In genomic region chr7:129778842-129779421, GRCm38 (mm10) we compare ENCODE assay signal across 9 mouse cellular contexts.
DNase-seq lines count a peak whose midpoint lies in the region.
"Had no signal": no experiment of that assay in that cellular context is flagged by ENCODE, and none has a peak within 500 bp of the region (broad histone marks: within the 10 kb centered on the region; RNA-seq: fewer than 3 reads in every experiment).

No protein-coding gene starts in this region.

- intact Hi-C loops in left cerebral cortex, postnatal 25 days (cut with DNase I): no loop called here

- H3K4me1 ChIP-seq in hindbrain, embryonic 10.5 days (replicated peaks): peaks cover 42% of the 10 kb centered on the region
- H3K4me1 ChIP-seq in heart, embryonic 10.5 days: peaks cover 9% of the 10 kb centered on the region
- H3K4me1 ChIP-seq: liver, embryonic 13.5 days had no signal

- no peak overlapping the region for H3K4me3 ChIP-seq in hindbrain, embryonic 10.5 days
- H3K4me3 ChIP-seq in heart, embryonic 10.5 days: no peak overlapping the region
- H3K4me3 ChIP-seq: liver, embryonic 13.5 days had no signal

- peak; percentile 15 to 25 for DNase-seq in cerebellum, adult 18-20 months
- DNase-seq in cerebellum, postnatal 36 days: no peak
- DNase-seq in hindbrain, embryonic 10.5 days (ENCODE audit: low spot score): no peak
- DNase-seq in left cerebral cortex, postnatal 25 days (ENCODE audit: low spot score in 2 of 2): peak; percentile 38 to 62
- peak; percentile 33 for DNase-seq in right cerebral cortex, postnatal 14 days
- DNase-seq in lung, postnatal 10 days: no peak
- no peak for DNase-seq in kidney, postnatal 10 days
- DNase-seq in heart, embryonic 10.5 days (ENCODE audit: low spot score): no peak
- DNase-seq: liver, embryonic 13.5 days had no signal

- H3K27ac ChIP-seq in hindbrain, embryonic 10.5 days: peak overlapping the region; percentile 53
- no peak overlapping the region for H3K27ac ChIP-seq in heart, embryonic 10.5 days
- H3K27ac ChIP-seq: liver, embryonic 13.5 days had no signal

- no peaks in the 10 kb centered on the region for H3K36me3 ChIP-seq in hindbrain, embryonic 10.5 days
- no peaks in the 10 kb centered on the region for H3K36me3 ChIP-seq in heart, embryonic 10.5 days
- H3K36me3 ChIP-seq: liver, embryonic 13.5 days had no signal

- H3K27me3 ChIP-seq in hindbrain, embryonic 10.5 days (ENCODE audit: insufficient read depth, poor library complexity, severe bottlenecking): peaks cover 65% of the 10 kb centered on the region
- peaks cover 20% of the 10 kb centered on the region for H3K27me3 ChIP-seq in heart, embryonic 10.5 days (ENCODE audit: insufficient read depth, poor library complexity, severe bottlenecking)
- H3K27me3 ChIP-seq: liver, embryonic 13.5 days had no signal

- H3K9me3 ChIP-seq in hindbrain, embryonic 10.5 days: no peaks in the 10 kb centered on the region
- H3K9me3 ChIP-seq in heart, embryonic 10.5 days: no peaks in the 10 kb centered on the region
- H3K9me3 ChIP-seq: liver, embryonic 13.5 days had no signal

- 45% methylated on average over 13 of the region's 13 CpGs for WGBS in hindbrain, embryonic 10.5 days
- 72% methylated on average over 13 of the region's 13 CpGs for WGBS in heart, embryonic 10.5 days

Comparison
In these comparisons a context has a peak if more than half of its experiments do, and no peak if none do; other contexts are left out.
1. DNase-seq: peak in cerebellum, adult 18-20 months (2 of 2), left cerebral cortex, postnatal 25 days (2 of 2) and right cerebral cortex, postnatal 14 days (single experiment); none in cerebellum, postnatal 36 days (0 of 2), hindbrain, embryonic 10.5 days (single experiment), lung, postnatal 10 days (single experiment), kidney, postnatal 10 days (single experiment) and heart, embryonic 10.5 days (single experiment).